Mouse (Mus musculus): ENCODE measurements around the gene Clec9a.
A peak's percentile ranks its signal among the peaks of the same experiment; 100 is the strongest.

Gene Clec9a

GRCm38 (mm10) chr6:129408562-129408961 lies at the start of gene Clec9a:
TSS of gene Clec9a (plus strand) at chr6:129408862.
- DNase-seq, result no peak

- no peak for DNase-seq
Observed at GRCm38 (mm10) chr6:129359515-129359914, 49.1 kb upstream of the Clec9a start.

- DNase-seq, result no peak
Observed at GRCm38 (mm10) chr6:129363942-129364341, 44.7 kb upstream of the Clec9a start.

GRCm38 (mm10) chr6:129365959-129366359 lies 42.7 kb upstream of the Clec9a start:
- DNase-seq, result peak; percentile 6

- DNase-seq, result no peak
Observed at GRCm38 (mm10) chr6:129369374-129370132, 39.1 kb upstream of the Clec9a start.

GRCm38 (mm10) chr6:129374937-129375471 lies 33.7 kb upstream of the Clec9a start:
- no peak for DNase-seq

GRCm38 (mm10) chr6:129380454-129380853 lies 28.2 kb upstream of the Clec9a start:
- no peak for DNase-seq

- no peak for DNase-seq
Observed at GRCm38 (mm10) chr6:129381736-129382135, 26.9 kb upstream of the Clec9a start.

- DNase-seq, result no peak
Observed at GRCm38 (mm10) chr6:129383466-129383865, 25.2 kb upstream of the Clec9a start.

- no peak for DNase-seq
Observed at GRCm38 (mm10) chr6:129385000-129385399, 23.7 kb upstream of the Clec9a start.

GRCm38 (mm10) chr6:129385774-129386173 lies 22.9 kb upstream of the Clec9a start, which contains the start of gene Clec12b:
TSS of gene Clec12b (minus strand) at chr6:129385874.
- DNase-seq, result no peak

GRCm38 (mm10) chr6:129393087-129393720 lies 15.5 kb upstream of the Clec9a start:
- DNase-seq, result no peak

GRCm38 (mm10) chr6:129393732-129394131 lies 14.9 kb upstream of the Clec9a start:
- no peak for DNase-seq

GRCm38 (mm10) chr6:129396997-129397396 lies 11.7 kb upstream of the Clec9a start, which contains the start of gene Clec1b:
TSS of gene Clec1b (plus strand) at chr6:129397297.
- DNase-seq, result no peak

GRCm38 (mm10) chr6:129399945-129400344 lies 8.7 kb upstream of the Clec9a start:
- DNase-seq, result peak; percentile 10

- DNase-seq, result no peak
Observed at GRCm38 (mm10) chr6:129402404-129402803, 6.3 kb upstream of the Clec9a start.

GRCm38 (mm10) chr6:129403391-129403790 lies 5.3 kb upstream of the Clec9a start:
- DNase-seq, result no peak

- DNase-seq, result no peak
Observed at GRCm38 (mm10) chr6:129405999-129406398, 2.7 kb upstream of the Clec9a start.

- DNase-seq, result no peak
Observed at GRCm38 (mm10) chr6:129407324-129407723, 1.3 kb upstream of the Clec9a start.

- no peak for DNase-seq
Observed at GRCm38 (mm10) chr6:129414177-129414576, 5.5 kb downstream of the Clec9a start.

GRCm38 (mm10) chr6:129422311-129422710 lies 13.6 kb downstream of the Clec9a start:
- DNase-seq, result no peak

- DNase-seq, result peak; percentile 28
Observed at GRCm38 (mm10) chr6:129423040-129423733, 14.5 kb downstream of the Clec9a start.

GRCm38 (mm10) chr6:129423734-129424072 lies 15.0 kb downstream of the Clec9a start:
- peak; percentile 65 for DNase-seq

Measured in liver (tissue).